Mouse (Mus musculus) heart, postnatal 10 days (tissue): ENCODE data around the gene Slc4a2. TPM values are rescaled to one million over a fixed set of nuclear protein-coding genes. Genes with fewer than 3 reads are reported as not detected.
"Not testable (repeated sequence)": the region's sequence is repeated elsewhere in the genome, so short reads cannot be mapped to it uniquely, and the experiment has no call there.

ENCODE experiments used
- DNase-seq, 2 experiments: peaks; one replicate each; pipeline ENCODE4 v3.0.0; 2021
- intact Hi-C: fragments of 180-260 bp; cut with DNase I; formaldehyde crosslinking; loops from one replicate; pipeline ENCODE4 v1.15.1; 2025
- total RNA-seq, 2 experiments: library from RNA; stranded (reverse); gene quantifications; 2 replicates each; pipeline ENCODE4 v1.2.3; 2021

The Slc4a2 gene
- total RNA-seq, 2 experiments from 2014 or later = 49.2 to 52.4 TPM

- peak; percentile 87 to 92 for DNase-seq
- intact Hi-C loops = loop anchor here (2.0 kb wide), 2 partner anchors 33 to 57 kb away; no protein-coding TSS in a partner anchor
Observed at GRCm38 (mm10) chr5:24393392-24393997, 30.1 kb upstream of the Slc4a2 start, which contains the start of gene Abcb8. Gene Abcb8 (plus strand): TSS chr5:24393663.

- intact Hi-C loops = loop anchor here (2.0 kb wide), 1 partner anchor 28 kb away; the partner anchor contains the start of genes Cdk5 and Slc4a2
Observed at GRCm38 (mm10) chr5:24394165-24394894, 29.3 kb upstream of the Slc4a2 start.

GRCm38 (mm10) chr5:24396254-24396653 is 27.4 kb upstream of the Slc4a2 start:
- DNase-seq, intact Hi-C loops: not testable (repeated sequence)

More at GRCm38 (mm10) chr5:24394165-24394894, 29.3 kb upstream of the Slc4a2 start:
- DNase-seq = peak; percentile 97 to 99

- DNase-seq = no peak
- intact Hi-C loops = no loop called here
Observed at GRCm38 (mm10) chr5:24399686-24400085, 24.0 kb upstream of the Slc4a2 start.

GRCm38 (mm10) chr5:24400362-24400761 is 23.3 kb upstream of the Slc4a2 start:
- intact Hi-C loops = no loop called here
- no peak for DNase-seq

GRCm38 (mm10) chr5:24400911-24401605 is 22.6 kb upstream of the Slc4a2 start:
- no peak for DNase-seq
- intact Hi-C loops = no loop called here

- peak; percentile 41 to 50 for DNase-seq
- intact Hi-C loops = no loop called here
Observed at GRCm38 (mm10) chr5:24401969-24402368, 21.7 kb upstream of the Slc4a2 start.

GRCm38 (mm10) chr5:24404594-24405360 is 18.9 kb upstream of the Slc4a2 start:
- intact Hi-C loops = no loop called here
- DNase-seq = no peak

- DNase-seq = no peak
- intact Hi-C loops = no loop called here
Observed at GRCm38 (mm10) chr5:24405389-24405876, 18.2 kb upstream of the Slc4a2 start.

GRCm38 (mm10) chr5:24408651-24409050 is 15.0 kb upstream of the Slc4a2 start:
- intact Hi-C loops = no loop called here
- peak; percentile 51 to 52 for DNase-seq

GRCm38 (mm10) chr5:24409466-24409865 is 14.2 kb upstream of the Slc4a2 start:
- DNase-seq = no peak
- intact Hi-C loops = no loop called here

GRCm38 (mm10) chr5:24412063-24412462 is 11.6 kb upstream of the Slc4a2 start:
- DNase-seq = no peak
- intact Hi-C loops = no loop called here

GRCm38 (mm10) chr5:24413042-24413693 is 10.5 kb upstream of the Slc4a2 start, which contains the start of gene Asic3:
Gene Asic3 (plus strand): TSS chr5:24413392.
- no peak for DNase-seq
- intact Hi-C loops = no loop called here

- no peak for DNase-seq
- intact Hi-C loops = no loop called here
Observed at GRCm38 (mm10) chr5:24413938-24414337, 9.7 kb upstream of the Slc4a2 start.

GRCm38 (mm10) chr5:24416222-24416736 is 7.4 kb upstream of the Slc4a2 start:
- intact Hi-C loops = loop anchor here (2.0 kb wide), 1 partner anchor 55 kb away; no protein-coding TSS in a partner anchor
- peak; percentile 76 to 84 for DNase-seq

GRCm38 (mm10) chr5:24417587-24417986 is 6.0 kb upstream of the Slc4a2 start:
- DNase-seq = no peak
- intact Hi-C loops = loop anchor here (2.0 kb wide), 1 partner anchor 53 kb away; no protein-coding TSS in a partner anchor

- intact Hi-C loops = no loop called here
- no peak for DNase-seq
Observed at GRCm38 (mm10) chr5:24420381-24420780, 3.3 kb upstream of the Slc4a2 start.

- intact Hi-C loops = loop anchor here (2.0 kb wide), 1 partner anchor 29 kb away; the partner anchor contains the start of gene Agap3
- no peak for DNase-seq
Observed at GRCm38 (mm10) chr5:24424004-24424781, 556 bp downstream of the Slc4a2 start.
